Mouse (Mus musculus) inflammation-experienced regulatory T-cells, adult 6 months (primary cell): ENCODE measurements around the gene Zfp1. TPM values are rescaled to one million over a fixed set of nuclear protein-coding genes. Genes with fewer than 3 reads are reported as not detected.
A peak's percentile ranks its signal among the peaks of the same experiment; 100 is the strongest.

Experiments used
- ATAC-seq: one replicate; pipeline ENCODE4 v1.8.0; 2017
- polyA plus RNA-seq, 3 experiments: library from polyadenylated mRNA; unstranded; fragments of 100-300 nt; shearing (Covaris generic); gene quantifications; one replicate each; pipeline ENCODE4 v1.2.1; 2017

The Zfp1 gene
- polyA plus RNA-seq, 3 experiments from 2014 or later = 15.6 to 46.2 (median 33.0) TPM

GRCm38 (mm10) chr8:111678111-111678510, 34.9 kb downstream of the Zfp1 start:
- peak; percentile 80 for ATAC-seq

GRCm38 (mm10) chr8:111678848-111679247, 35.6 kb downstream of the Zfp1 start:
- ATAC-seq = no peak

GRCm38 (mm10) chr8:111680423-111681028, 37.3 kb downstream of the Zfp1 start:
- no peak for ATAC-seq

- ATAC-seq = no peak
Observed at GRCm38 (mm10) chr8:111681153-111681552, 38.0 kb downstream of the Zfp1 start.

GRCm38 (mm10) chr8:111682521-111682920, 39.3 kb downstream of the Zfp1 start:
- no peak for ATAC-seq

- ATAC-seq = no peak
Observed at GRCm38 (mm10) chr8:111686881-111687280, 43.7 kb downstream of the Zfp1 start.

- ATAC-seq = no peak
Observed at GRCm38 (mm10) chr8:111690960-111691445, 47.8 kb downstream of the Zfp1 start, which contains the start of gene Ctrb1. Gene Ctrb1, minus strand, starts transcription at chr8:111691010.

- ATAC-seq = no peak
Observed at GRCm38 (mm10) chr8:111693261-111693741, 50.1 kb downstream of the Zfp1 start.

GRCm38 (mm10) chr8:111695441-111695840, 52.2 kb downstream of the Zfp1 start:
- no peak for ATAC-seq

GRCm38 (mm10) chr8:111697655-111698054, 54.5 kb downstream of the Zfp1 start:
- ATAC-seq = no peak

GRCm38 (mm10) chr8:111699035-111699434, 55.8 kb downstream of the Zfp1 start:
- ATAC-seq = no peak

- no peak for ATAC-seq
Observed at GRCm38 (mm10) chr8:111700201-111700600, 57.0 kb downstream of the Zfp1 start.

- no peak for ATAC-seq
Observed at GRCm38 (mm10) chr8:111700740-111701139, 57.5 kb downstream of the Zfp1 start.

GRCm38 (mm10) chr8:111701380-111701779, 58.2 kb downstream of the Zfp1 start:
- ATAC-seq = no peak

GRCm38 (mm10) chr8:111704585-111704984, 61.4 kb downstream of the Zfp1 start:
- no peak for ATAC-seq

- ATAC-seq = no peak
Observed at GRCm38 (mm10) chr8:111705222-111705621, 62.0 kb downstream of the Zfp1 start.

- ATAC-seq = no peak
Observed at GRCm38 (mm10) chr8:111705699-111706098, 62.5 kb downstream of the Zfp1 start.

- no peak for ATAC-seq
Observed at GRCm38 (mm10) chr8:111708265-111708664, 65.1 kb downstream of the Zfp1 start.

GRCm38 (mm10) chr8:111709223-111709622, 66.0 kb downstream of the Zfp1 start:
- no peak for ATAC-seq

GRCm38 (mm10) chr8:111710777-111711485, 67.7 kb downstream of the Zfp1 start:
- ATAC-seq = no peak

- ATAC-seq = no peak
Observed at GRCm38 (mm10) chr8:111712135-111712534, 68.9 kb downstream of the Zfp1 start.

- peak; percentile 73 for ATAC-seq
Observed at GRCm38 (mm10) chr8:111712588-111712987, 69.4 kb downstream of the Zfp1 start.

- ATAC-seq = no peak
Observed at GRCm38 (mm10) chr8:111713291-111713690, 70.1 kb downstream of the Zfp1 start.

- no peak for ATAC-seq
Observed at GRCm38 (mm10) chr8:111713817-111714216, 70.6 kb downstream of the Zfp1 start.
